Mouse (Mus musculus) bone marrow, adult 2 months (tissue): ENCODE measurements around the gene Gucy1b2.

Experiments used
- CTCF ChIP-seq: fragments of 200-500 bp; IDR thresholded peaks from 2 replicates; pipeline ENCODE4 v1.5.1; 2011; ENCODE audit warnings: low read length, control low read depth; ENCODE audit not compliant: control insufficient read depth, insufficient read depth
- POLR2A ChIP-seq: fragments of 200-500 bp; IDR thresholded peaks from 2 replicates; pipeline ENCODE4 v1.6.1; 2011; ENCODE audit warnings: low read depth, mild to moderate bottlenecking, control low read depth, low read length, borderline replicate concordance; ENCODE audit not compliant: control insufficient read depth

DNA sequence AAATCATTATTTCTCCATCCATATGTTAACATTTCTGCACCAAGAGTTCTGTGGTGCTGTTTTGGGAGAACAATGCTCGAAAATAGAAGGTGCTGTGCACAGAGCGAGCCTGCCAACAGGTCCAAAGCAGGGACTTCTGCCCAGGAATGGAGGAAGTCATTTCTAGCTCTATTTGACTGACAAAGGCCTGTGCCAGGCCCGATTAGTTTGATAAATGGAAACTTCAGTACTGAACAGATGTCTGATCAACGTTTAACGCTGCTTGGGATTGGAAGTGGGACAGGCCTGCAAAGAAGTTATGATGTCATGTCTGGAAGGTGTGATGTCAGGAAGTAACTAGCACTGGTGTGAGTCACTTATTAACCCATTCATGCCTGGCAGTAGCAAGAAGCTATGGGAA, 37.4 kb upstream of the Gucy1b2 start:
- TF ChIP-seq CTCF: no peak
- no peak for TF ChIP-seq POLR2A
